Mouse (Mus musculus) myocyte (in vitro differentiated cells): ENCODE results near the gene Ubox5. TPM values are rescaled to one million over a fixed set of nuclear protein-coding genes. Genes with fewer than 3 reads are reported as not detected.
"Not testable (repeated sequence)": the region's sequence is repeated elsewhere in the genome, so short reads cannot be mapped to it uniquely, and the experiment has no call there.

ENCODE experiments used
- H3K27me3 ChIP-seq: one replicate; pipeline ENCODE4 v1.6.1; 2011; ENCODE audit not compliant: control insufficient read depth, insufficient read depth, insufficient read length
- H3K36me3 ChIP-seq: one replicate; pipeline ENCODE4 v1.6.1; 2011; ENCODE audit not compliant: control insufficient read depth, insufficient read depth
- H3K4me2 ChIP-seq: one replicate; pipeline ENCODE4 v1.6.1; 2011; ENCODE audit warnings: low read depth, control low read depth
- H3K4me3 ChIP-seq: one replicate; pipeline ENCODE4 v1.5.1; 2011; ENCODE audit warnings: mild to moderate bottlenecking, control low read depth, moderate library complexity
- H3K79me2 ChIP-seq: one replicate; pipeline ENCODE4 v1.6.1; 2011; ENCODE audit not compliant: control insufficient read depth, insufficient read depth
- H3ac ChIP-seq: one replicate; pipeline ENCODE4 v1.6.1; 2011; ENCODE audit not compliant: control insufficient read depth, insufficient read length
- CEBPB ChIP-seq: IDR thresholded peaks from 2 replicates; pipeline ENCODE4 v1.6.1; 2011; ENCODE audit warnings: mild to moderate bottlenecking, moderate library complexity; ENCODE audit not compliant: poor library complexity, insufficient read depth, severe bottlenecking
- E2F4 ChIP-seq: IDR thresholded peaks from one replicate; pipeline ENCODE4 v1.6.1; 2011; ENCODE audit warnings: mild to moderate bottlenecking, control low read depth, moderate library complexity; ENCODE audit not compliant: insufficient read depth
- MAX ChIP-seq: IDR thresholded peaks from one replicate; pipeline ENCODE4 v1.6.1; 2011; ENCODE audit warnings: low read depth, mild to moderate bottlenecking, control low read depth
- MYOD1 ChIP-seq, 3 experiments: IDR thresholded peaks; one replicate each; pipeline ENCODE4 v1.6.1; 2011; ENCODE audit warnings: control low read depth in 2 of 3, low read depth in 2 of 3, mild to moderate bottlenecking in 2 of 3, moderate library complexity in 1 of 3; ENCODE audit not compliant: insufficient read length in 2 of 3, control insufficient read depth in 1 of 3
- MYOG ChIP-seq, 3 experiments: IDR thresholded peaks; one replicate each; pipeline ENCODE4 v1.6.1; 2011; ENCODE audit warnings: control low read depth in 2 of 3, low read depth in 2 of 3, mild to moderate bottlenecking in 2 of 3; ENCODE audit not compliant: insufficient read length in 2 of 3, control insufficient read depth in 1 of 3, insufficient read depth in 1 of 3
- POLR2A ChIP-seq: IDR thresholded peaks from one replicate; pipeline ENCODE4 v1.6.1; 2011; ENCODE audit warnings: low read depth, mild to moderate bottlenecking, control low read depth, moderate library complexity; ENCODE audit not compliant: insufficient read length
- POLR2AphosphoS2 ChIP-seq: IDR thresholded peaks from one replicate; pipeline ENCODE4 v1.6.1; 2011; ENCODE audit warnings: low read depth, control low read depth; ENCODE audit not compliant: insufficient read length
- REST ChIP-seq: IDR thresholded peaks from one replicate; pipeline ENCODE4 v1.6.1; 2011; ENCODE audit warnings: mild to moderate bottlenecking, control low read depth, moderate library complexity; ENCODE audit not compliant: insufficient read depth, insufficient read length
- SRF ChIP-seq: IDR thresholded peaks from one replicate; pipeline ENCODE4 v1.6.1; 2011; ENCODE audit warnings: low read depth; ENCODE audit not compliant: control insufficient read depth, insufficient read length
- TCF12 ChIP-seq: IDR thresholded peaks from one replicate; pipeline ENCODE4 v1.6.1; 2011; ENCODE audit warnings: mild to moderate bottlenecking, control low read depth; ENCODE audit not compliant: poor library complexity, insufficient read depth, severe bottlenecking
- TCF3 ChIP-seq: IDR thresholded peaks from one replicate; pipeline ENCODE4 v1.6.1; 2011; ENCODE audit warnings: low read depth, control low read depth; ENCODE audit not compliant: insufficient read length
- USF1 ChIP-seq: IDR thresholded peaks from one replicate; pipeline ENCODE4 v1.6.1; 2011; ENCODE audit warnings: low read depth, mild to moderate bottlenecking, control low read depth, moderate library complexity
- polyA plus RNA-seq: library from polyadenylated mRNA; unstranded; fragments of >200 nt; fragmentation: generic; extraction: Trizol; gene quantifications from one replicate; pipeline ENCODE4 v1.2.1, GENCODE M21; 2012; ENCODE audit warnings: missing spikeins

Gene Ubox5
- polyA plus RNA-seq, 1 experiment = 5.4 TPM

DNA sequence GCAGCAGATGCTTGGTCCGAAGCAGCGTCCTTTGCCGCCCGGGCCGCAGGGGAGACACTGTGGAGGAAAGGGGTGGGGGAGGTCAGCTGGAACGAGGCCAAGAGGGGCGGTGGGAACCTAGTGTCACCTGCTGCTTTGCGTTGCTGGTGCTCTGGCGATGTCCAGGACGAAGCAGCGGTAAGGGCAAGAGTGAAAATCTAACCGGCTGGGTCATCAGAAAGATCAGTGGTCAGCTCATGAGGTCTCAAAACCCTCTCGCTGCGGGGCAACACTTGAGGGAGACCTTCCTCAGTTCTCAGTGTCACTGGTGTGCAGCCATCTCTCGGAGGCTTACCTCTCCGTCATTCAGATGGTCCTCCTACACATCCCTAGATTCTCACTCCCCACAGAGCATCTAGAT lies 48.6 kb downstream of the Ubox5 start:
- no peaks in the 10 kb centered on the region for H3K36me3 ChIP-seq
- no peak overlapping the region for H3K4me2 ChIP-seq
- no peak overlapping the region for H3ac ChIP-seq
- TF ChIP-seq CEBPB (no peak), REST (no peak), TCF12 (no peak), MYOD1 (IDR thresholded peaks at IDR 0.05; ENCODE audit: control insufficient read depth in 1 of 3, insufficient read length in 2 of 3, low read depth in 2 of 3) (no peak), POLR2A (no peak), MYOG (IDR thresholded peaks at IDR 0.05; ENCODE audit: control insufficient read depth in 1 of 3, insufficient read depth in 1 of 3, insufficient read length in 2 of 3, low read depth in 2 of 3) (no peak), POLR2AphosphoS2 (no peak), USF1 (no peak), E2F4 (no peak)
- peaks cover 17% of the 10 kb centered on the region for H3K27me3 ChIP-seq
- H3K79me2 ChIP-seq = no peaks in the 10 kb centered on the region
- no peak overlapping the region for H3K4me3 ChIP-seq

DNA sequence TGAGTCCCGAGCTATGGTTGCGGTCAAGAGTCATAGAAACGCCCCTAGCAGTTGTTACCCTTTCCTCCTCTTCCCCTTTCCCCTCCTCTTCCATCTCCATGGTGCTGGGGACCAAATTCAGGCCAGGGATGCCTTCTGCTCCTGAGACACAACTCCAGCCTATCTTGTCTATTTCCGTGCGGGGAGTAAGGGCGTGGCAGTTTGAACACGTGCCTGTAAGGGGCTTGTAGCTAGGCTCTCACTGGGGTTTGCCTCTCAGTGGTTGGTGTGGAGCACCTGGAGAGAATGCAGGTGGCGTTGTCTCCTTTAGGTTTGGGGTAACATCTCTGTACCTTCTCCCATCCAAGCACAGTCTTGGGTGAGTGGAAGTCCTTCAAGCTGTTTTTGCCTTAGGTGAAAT lies 50.0 kb downstream of the Ubox5 start:
- no peaks in the 10 kb centered on the region for H3K36me3 ChIP-seq
- no peak overlapping the region for H3ac ChIP-seq
- no peak overlapping the region for H3K4me3 ChIP-seq
- H3K27me3 ChIP-seq = peaks cover 17% of the 10 kb centered on the region
- no peak overlapping the region for H3K4me2 ChIP-seq
- TF ChIP-seq TCF12 = no peak
- TF ChIP-seq TCF3 = no peak
- no peak for TF ChIP-seq MYOG (IDR thresholded peaks at IDR 0.05; ENCODE audit: control insufficient read depth in 1 of 3, insufficient read depth in 1 of 3, insufficient read length in 2 of 3, low read depth in 2 of 3)
- TF ChIP-seq POLR2A = no peak
- TF ChIP-seq E2F4 = no peak
- TF ChIP-seq MYOD1 (IDR thresholded peaks at IDR 0.05; ENCODE audit: control insufficient read depth in 1 of 3, insufficient read length in 2 of 3, low read depth in 2 of 3) = no peak
- no peak for TF ChIP-seq POLR2AphosphoS2
- no peak for TF ChIP-seq REST
- TF ChIP-seq SRF = no peak
- no peak for TF ChIP-seq CEBPB
- no peak for TF ChIP-seq USF1
- TF ChIP-seq MAX = no peak
- H3K79me2 ChIP-seq = no peaks in the 10 kb centered on the region

DNA sequence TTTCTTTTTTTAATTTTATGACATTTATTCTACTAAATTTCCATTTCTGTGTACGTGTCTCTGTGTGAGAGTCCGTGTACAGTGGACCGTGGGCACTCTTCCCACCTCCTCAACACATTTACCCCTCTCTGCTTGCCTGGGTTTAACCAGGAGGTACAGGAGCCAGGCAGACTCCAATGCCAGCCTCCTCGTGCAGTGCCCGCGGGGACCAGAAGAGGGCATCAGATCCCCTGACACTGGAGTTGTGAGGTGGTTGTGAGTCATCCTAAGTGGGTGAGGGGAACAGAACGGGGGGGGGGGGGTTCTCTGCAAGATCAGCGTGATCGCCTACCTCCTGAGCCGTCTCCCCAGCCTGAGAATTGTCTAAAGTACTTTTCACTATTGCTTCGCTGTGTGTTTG lies 51.7 kb downstream of the Ubox5 start:
- no peaks in the 10 kb centered on the region for H3K79me2 ChIP-seq
- TF ChIP-seq TCF12 = no peak
- no peak for TF ChIP-seq TCF3
- peaks cover 17% of the 10 kb centered on the region for H3K27me3 ChIP-seq
- peak overlapping the region; percentile 1 for H3K4me3 ChIP-seq
- no peaks in the 10 kb centered on the region for H3K36me3 ChIP-seq
- H3ac ChIP-seq = no peak overlapping the region
- peak overlapping the region; percentile 86 for H3K4me2 ChIP-seq

DNA sequence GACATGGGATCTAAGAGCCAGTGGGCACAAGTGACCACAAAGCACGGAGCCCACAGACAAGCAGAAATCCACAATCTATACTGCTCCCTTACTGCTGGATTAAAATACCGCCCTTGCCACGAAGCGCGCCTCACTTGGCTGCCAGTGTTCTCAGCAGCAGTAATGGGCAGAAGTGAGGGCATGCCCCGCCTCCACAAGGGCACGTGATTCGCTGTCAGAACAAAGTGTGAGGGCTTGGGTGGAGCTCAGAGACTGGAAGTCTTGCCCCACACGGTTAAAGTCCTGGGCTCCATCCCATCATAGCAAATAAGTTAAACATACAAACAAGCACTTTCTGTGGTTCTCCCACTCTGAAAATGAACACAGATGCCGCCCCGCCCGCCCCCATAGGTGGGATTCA lies 52.2 kb downstream of the Ubox5 start:
- H3K4me3 ChIP-seq = peak overlapping the region; percentile 1
- H3K36me3 ChIP-seq = no peaks in the 10 kb centered on the region
- no peak overlapping the region for H3ac ChIP-seq
- peak overlapping the region; percentile 86 for H3K4me2 ChIP-seq
- H3K79me2 ChIP-seq = no peaks in the 10 kb centered on the region
- H3K27me3 ChIP-seq = peaks cover 17% of the 10 kb centered on the region
- TF ChIP-seq TCF12 (no peak), CEBPB (no peak), USF1 (peak; percentile 98), MAX (no peak), TCF3 (no peak), E2F4 (no peak), POLR2A (peak; percentile 63), REST (no peak), MYOD1 (IDR thresholded peaks at IDR 0.05; ENCODE audit: control insufficient read depth in 1 of 3, insufficient read length in 2 of 3, low read depth in 2 of 3) (no peak), MYOG (IDR thresholded peaks at IDR 0.05; ENCODE audit: control insufficient read depth in 1 of 3, insufficient read depth in 1 of 3, insufficient read length in 2 of 3, low read depth in 2 of 3) (no peak), SRF (no peak), POLR2AphosphoS2 (peak; percentile 37)

DNA sequence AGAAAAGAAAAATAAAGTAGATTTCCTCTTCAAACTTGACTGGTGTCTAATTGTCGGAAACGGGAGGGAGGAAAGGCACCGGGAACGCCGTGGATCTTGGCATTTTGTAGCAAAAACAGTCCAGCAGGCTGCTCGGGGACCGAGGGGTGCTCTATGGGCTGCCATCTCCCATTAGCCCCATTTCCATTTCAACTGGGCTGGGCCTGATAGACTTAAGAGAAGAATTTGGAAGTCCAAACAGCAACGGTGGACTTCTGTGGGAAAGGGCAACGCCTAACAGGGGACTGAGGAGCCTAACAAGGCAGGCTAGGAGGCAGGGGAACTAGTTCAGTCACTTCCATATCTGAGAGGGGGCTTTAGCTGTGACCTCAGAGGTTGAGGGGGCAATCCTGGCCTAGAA lies 52.8 kb downstream of the Ubox5 start:
- no peak overlapping the region for H3ac ChIP-seq
- H3K4me3 ChIP-seq = peak overlapping the region; percentile 1
- no peaks in the 10 kb centered on the region for H3K36me3 ChIP-seq
- no peaks in the 10 kb centered on the region for H3K79me2 ChIP-seq
- no peak overlapping the region for H3K4me2 ChIP-seq
- H3K27me3 ChIP-seq = peaks cover 17% of the 10 kb centered on the region
- TF ChIP-seq POLR2A (no peak), CEBPB (no peak), TCF12 (no peak), MYOD1 (IDR thresholded peaks at IDR 0.05; ENCODE audit: control insufficient read depth in 1 of 3, insufficient read length in 2 of 3, low read depth in 2 of 3) (no peak), POLR2AphosphoS2 (no peak), E2F4 (no peak), SRF (no peak), MYOG (IDR thresholded peaks at IDR 0.05; ENCODE audit: control insufficient read depth in 1 of 3, insufficient read depth in 1 of 3, insufficient read length in 2 of 3, low read depth in 2 of 3) (no peak), TCF3 (no peak), MAX (no peak), USF1 (no peak), REST (no peak)

DNA sequence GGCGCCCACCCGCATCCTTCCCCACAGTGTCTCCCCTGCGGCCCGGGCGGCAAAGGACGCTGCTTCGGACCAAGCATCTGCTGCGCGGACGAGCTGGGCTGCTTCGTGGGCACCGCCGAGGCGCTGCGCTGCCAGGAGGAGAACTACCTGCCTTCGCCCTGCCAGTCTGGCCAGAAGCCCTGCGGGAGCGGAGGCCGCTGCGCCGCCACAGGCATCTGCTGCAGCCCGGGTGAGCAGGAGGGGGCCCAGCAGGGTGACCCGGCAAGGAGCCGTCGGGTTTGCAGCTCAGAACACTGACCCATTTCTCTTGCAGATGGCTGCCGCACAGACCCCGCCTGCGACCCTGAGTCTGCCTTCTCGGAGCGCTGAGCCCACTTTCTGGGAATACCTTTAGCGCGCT lies 53.3 kb downstream of the Ubox5 start:
- H3K4me3 ChIP-seq, H3ac ChIP-seq, H3K36me3 ChIP-seq, H3K4me2 ChIP-seq, H3K79me2 ChIP-seq: not testable (repeated sequence)
- H3K27me3 ChIP-seq = peaks cover 14% of the 10 kb centered on the region
